Mouse (Mus musculus): Measurements from ENCODE around the gene Crtc3.

GRCm38 (mm10) chr7:80666198-80666915 is 22.3 kb downstream of the Crtc3 start:
- TF ChIP-seq ETS1 (IDR thresholded peaks at IDR 0.05; ENCODE audit: low read depth, low read length) (no peak), CTCF (IDR thresholded peaks at IDR 0.05 in 2 of 3, conservative IDR thresholded peaks at IDR 0.05 in 1 of 3; ENCODE audit: control insufficient read depth in 1 of 3, insufficient read depth in 1 of 3, low read depth in 2 of 3, low read length in 3 of 3, poor library complexity in 1 of 3, severe bottlenecking in 1 of 3) (no peak), HCFC1 (IDR thresholded peaks at IDR 0.05; ENCODE audit: low read depth, low read length) (no peak), POLR2A (IDR thresholded peaks at IDR 0.05; ENCODE audit: control insufficient read depth in 1 of 2, insufficient read depth in 1 of 2, low read depth in 1 of 2, low read length in 2 of 2, poor library complexity in 1 of 2) (no peak), SIN3A (IDR thresholded peaks at IDR 0.05; ENCODE audit: low read length) (no peak)
